Mouse (Mus musculus) induced T-regulatory cell, adult 2 months (primary cell): ENCODE measurements around the gene Sult6b1.

Experiments used
- DNase-seq: peaks from one replicate; pipeline ENCODE4 v3.0.0-alpha.2; 2012; ENCODE audit warnings: low read depth

The Sult6b1 gene

GRCm38 (mm10) chr17:78883291-78883690 lies 23.5 kb downstream of the Sult6b1 start:
- no peak for DNase-seq

GRCm38 (mm10) chr17:78882401-78883112 lies 24.2 kb downstream of the Sult6b1 start, which contains the start of gene Eif2ak2:
TSS of gene Eif2ak2 (minus strand) at chr17:78882573.
- peak; percentile 77 for DNase-seq

- DNase-seq = peak; percentile 62
Measured at GRCm38 (mm10) chr17:78881878-78882304, 24.9 kb downstream of the Sult6b1 start.

- peak; percentile 29 for DNase-seq
Measured at GRCm38 (mm10) chr17:78873886-78874285, 32.9 kb downstream of the Sult6b1 start.

GRCm38 (mm10) chr17:78856243-78856642 lies 50.5 kb downstream of the Sult6b1 start:
- DNase-seq = no peak

GRCm38 (mm10) chr17:78842271-78842928 lies 64.4 kb downstream of the Sult6b1 start:
- DNase-seq = no peak

GRCm38 (mm10) chr17:78836056-78836455 lies 70.7 kb downstream of the Sult6b1 start:
- no peak for DNase-seq

GRCm38 (mm10) chr17:78834856-78835835 lies 71.6 kb downstream of the Sult6b1 start, which contains the start of the genes Heatr5b and Gpatch11:
TSS of gene Heatr5b (minus strand) at chr17:78835364.
TSS of gene Gpatch11 (plus strand) at chr17:78835567.
- peak; percentile 99 for DNase-seq
